Mouse (Mus musculus): ENCODE measurements at regions not wholly inside any gene's neighbourhood (a gene's known extent, or its start where the extent isn't known, plus 50 kb on each side); places are given as distances from the start of the nearest gene placed in this dataset.

DNA sequence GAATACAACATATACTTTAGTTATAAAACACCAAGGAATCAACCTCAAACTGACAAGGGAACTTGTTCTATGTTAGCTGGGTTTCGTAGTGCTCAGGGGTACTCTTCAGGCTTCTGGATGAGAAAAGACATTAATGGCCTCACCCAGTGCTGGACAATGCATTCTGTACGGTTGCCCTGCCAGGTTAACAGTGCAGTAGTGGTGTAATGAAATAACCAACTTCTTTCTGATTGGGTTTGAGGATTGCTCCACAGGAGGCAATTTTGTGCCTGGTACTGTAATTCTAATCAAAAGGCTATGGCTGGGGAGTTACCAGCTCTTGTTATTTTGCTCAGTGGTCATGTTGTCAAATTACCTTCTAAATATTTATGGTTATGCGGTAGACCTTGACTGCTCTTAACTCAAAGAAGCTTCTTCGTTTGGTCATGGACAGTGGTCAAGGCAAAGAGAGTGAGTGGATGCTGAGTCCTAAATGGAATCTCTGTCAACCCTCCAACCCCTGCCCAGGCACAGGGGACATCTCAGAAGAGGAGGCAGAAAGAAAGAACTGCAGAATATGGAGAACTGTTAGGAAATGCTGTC lies 158.8 kb upstream of the B3gat2 start:
- DNase-seq (ENCODE audit: low spot score in 2 of 2), result no peak

- DNase-seq (ENCODE audit: low spot score in 2 of 2), result no peak
Measured at GRCm38 (mm10) chr1:23629366-23629765, 132.2 kb upstream of the B3gat2 start.

GRCm38 (mm10) chr1:23645093-23645492 lies 116.5 kb upstream of the B3gat2 start:
- DNase-seq (ENCODE audit: low spot score in 2 of 2), result no peak

GRCm38 (mm10) chr1:23648875-23649506 lies 112.6 kb upstream of the B3gat2 start:
- DNase-seq (ENCODE audit: low spot score in 2 of 2), result no peak

DNA sequence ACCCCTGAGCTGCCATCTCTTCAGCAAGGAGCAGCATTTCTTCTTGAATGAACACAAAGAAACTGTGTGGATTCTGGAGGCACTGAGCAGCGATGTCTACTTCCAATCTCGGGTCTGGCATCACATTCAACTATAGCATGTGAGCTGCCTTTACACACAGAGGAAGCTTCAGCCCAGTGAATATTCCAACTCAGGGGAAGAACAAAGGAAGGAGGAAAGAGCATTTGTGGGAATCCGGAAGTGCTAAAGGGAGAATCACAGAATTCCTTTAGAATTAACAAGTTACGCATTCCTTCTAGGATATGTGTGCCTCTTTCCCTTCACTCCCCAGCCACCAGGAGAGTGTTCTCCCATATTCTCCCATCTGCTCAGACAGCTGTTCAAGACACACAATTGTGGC lies 111.7 kb upstream of the B3gat2 start:
- DNase-seq (ENCODE audit: low spot score in 2 of 2), result peak in 1 of 2 experiments; percentile 17

DNA sequence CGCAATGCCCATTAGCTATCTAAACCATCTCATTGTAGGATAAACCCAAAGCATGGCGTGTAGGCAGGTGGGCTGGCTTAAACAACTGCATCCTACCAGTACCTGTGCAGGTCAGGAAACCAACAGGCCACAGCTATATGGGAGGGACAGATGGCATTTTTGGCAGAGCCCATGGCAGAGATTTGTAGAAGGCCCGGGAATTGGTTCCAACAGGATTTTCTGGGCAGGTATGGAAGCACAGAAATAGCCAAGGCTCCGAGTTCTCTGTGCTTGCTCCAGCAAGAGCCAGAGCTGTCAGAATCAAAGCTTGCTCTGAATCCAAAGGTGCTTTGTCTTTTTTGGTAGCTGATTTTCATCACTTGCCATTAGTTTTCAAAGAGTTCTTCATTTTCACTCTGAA lies 107.9 kb upstream of the B3gat2 start:
- DNase-seq (ENCODE audit: low spot score in 2 of 2), result no peak

GRCm38 (mm10) chr1:23655768-23656167 lies 105.8 kb upstream of the B3gat2 start:
- DNase-seq (ENCODE audit: low spot score in 2 of 2), result no peak

- DNase-seq (ENCODE audit: low spot score in 2 of 2), result peak in 1 of 2 experiments; percentile 11
Measured at GRCm38 (mm10) chr1:23656302-23656701, 105.3 kb upstream of the B3gat2 start.

GRCm38 (mm10) chr1:23656718-23657117 lies 104.8 kb upstream of the B3gat2 start:
- DNase-seq (ENCODE audit: low spot score in 2 of 2), result no peak

GRCm38 (mm10) chr1:23670514-23670913 lies 91.0 kb upstream of the B3gat2 start:
- DNase-seq (ENCODE audit: low spot score in 2 of 2), result no peak

GRCm38 (mm10) chr1:23674357-23674756 lies 87.2 kb upstream of the B3gat2 start:
- DNase-seq (ENCODE audit: low spot score in 2 of 2), result no peak

DNA sequence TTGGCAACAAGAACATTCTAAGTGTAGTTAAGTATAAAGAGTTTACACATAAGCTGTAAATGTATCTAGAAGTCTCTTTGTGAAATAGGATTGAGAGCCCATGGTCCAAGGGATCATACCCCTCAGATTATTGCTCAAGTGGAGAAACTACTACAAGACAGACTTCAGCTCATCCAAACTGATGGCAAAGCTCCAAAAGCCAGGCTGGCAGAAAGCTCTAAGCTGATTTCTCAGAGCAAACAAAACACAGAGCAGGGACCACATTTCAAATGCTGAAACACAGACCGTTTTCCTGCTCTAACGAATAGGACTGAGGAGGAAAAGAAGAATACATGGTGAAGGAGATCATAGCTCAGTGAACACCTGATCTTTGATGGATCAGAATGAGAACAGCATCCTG lies 85.3 kb upstream of the B3gat2 start:
- no peak for DNase-seq (ENCODE audit: low spot score in 2 of 2)

DNA sequence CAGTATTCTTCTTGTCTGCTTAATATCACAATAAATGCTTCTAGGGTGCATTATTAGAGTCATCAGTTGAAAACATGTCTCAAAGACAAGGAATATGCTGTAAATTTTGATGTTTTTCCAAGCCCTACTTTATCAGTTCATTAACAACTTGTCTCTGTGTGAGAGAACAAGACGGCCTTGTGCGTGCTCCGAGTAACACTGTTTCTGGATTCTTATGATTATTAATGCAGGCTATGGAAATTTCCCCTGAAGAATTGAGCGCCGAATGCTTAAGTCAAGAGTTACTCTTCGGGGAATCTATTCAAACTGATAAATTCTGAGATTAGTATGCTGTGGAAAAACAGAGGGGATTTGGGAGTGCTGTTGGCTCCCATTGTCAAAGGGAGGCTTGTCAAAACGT lies 72.2 kb upstream of the B3gat2 start:
- DNase-seq (ENCODE audit: low spot score in 2 of 2), result no peak

DNA sequence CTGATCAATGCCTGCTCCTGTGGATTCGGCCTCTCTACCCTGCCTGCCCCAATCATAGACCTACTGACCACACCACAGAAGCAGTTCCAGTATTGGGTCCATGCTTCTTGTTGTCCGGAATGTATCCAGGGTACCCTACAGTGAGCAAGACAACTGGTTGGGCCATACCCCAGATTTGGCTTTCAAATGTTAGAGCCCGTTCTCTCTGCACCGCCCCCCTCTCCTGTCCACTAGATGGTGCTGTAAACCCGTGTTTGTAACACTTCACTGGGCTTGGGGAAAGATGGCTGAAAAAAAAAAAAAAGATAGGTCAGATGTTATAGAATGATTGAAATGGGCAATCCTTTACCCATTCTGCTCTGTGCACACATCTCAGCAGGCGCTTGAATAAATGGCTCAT lies 56.1 kb upstream of the B3gat2 start:
- peak; percentile 72 to 79 for DNase-seq (ENCODE audit: low spot score in 2 of 2)

DNA sequence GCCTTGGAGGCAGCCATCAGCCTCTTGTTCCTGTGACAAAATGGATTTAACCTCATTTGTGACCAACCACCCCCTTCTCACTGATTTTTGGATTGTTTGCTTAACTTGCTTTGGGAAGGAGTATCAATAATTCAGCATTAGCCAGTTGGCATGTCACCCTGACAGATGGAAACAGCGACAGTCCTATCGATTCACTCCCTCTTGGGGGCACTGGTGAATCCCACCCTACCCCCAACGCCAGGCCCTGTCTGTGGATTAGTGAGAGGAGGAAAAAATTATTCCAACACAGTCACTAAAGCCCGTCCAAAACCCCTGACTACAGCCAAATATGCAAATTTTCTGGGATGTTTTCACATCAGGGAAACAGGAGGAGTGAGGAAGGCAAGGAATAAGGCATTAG lies 55.1 kb upstream of the B3gat2 start:
- DNase-seq (ENCODE audit: low spot score in 2 of 2), result no peak
